Mouse (Mus musculus) cerebellum, adult 2 months (tissue): Measurements from ENCODE around the gene Ubr4.

Experiments
- CTCF ChIP-seq: fragments of 200-500 bp; IDR thresholded peaks from 2 replicates; pipeline ENCODE4 v1.5.1; 2011; ENCODE audit warnings: low read depth, mild to moderate bottlenecking, control low read depth, low read length, moderate library complexity, borderline replicate concordance; ENCODE audit not compliant: insufficient read depth
- POLR2A ChIP-seq: fragments of 200-500 bp; IDR thresholded peaks from 2 replicates; pipeline ENCODE4 v1.6.1; 2011; ENCODE audit warnings: low read length, control low read depth, borderline replicate concordance; ENCODE audit not compliant: insufficient read depth

GRCm38 (mm10) chr4:139318449-139318848 lies 34.0 kb upstream of the Ubr4 start:
- TF ChIP-seq POLR2A (no peak), CTCF (no peak)
